Mouse (Mus musculus) urinary bladder, postnatal 10 days (tissue): ENCODE data around the gene Dpp10.

Experiments
- DNase-seq: peaks from one replicate; pipeline ENCODE4 v3.0.0; 2022; ENCODE audit warnings: low spot score

Gene Dpp10

DNA sequence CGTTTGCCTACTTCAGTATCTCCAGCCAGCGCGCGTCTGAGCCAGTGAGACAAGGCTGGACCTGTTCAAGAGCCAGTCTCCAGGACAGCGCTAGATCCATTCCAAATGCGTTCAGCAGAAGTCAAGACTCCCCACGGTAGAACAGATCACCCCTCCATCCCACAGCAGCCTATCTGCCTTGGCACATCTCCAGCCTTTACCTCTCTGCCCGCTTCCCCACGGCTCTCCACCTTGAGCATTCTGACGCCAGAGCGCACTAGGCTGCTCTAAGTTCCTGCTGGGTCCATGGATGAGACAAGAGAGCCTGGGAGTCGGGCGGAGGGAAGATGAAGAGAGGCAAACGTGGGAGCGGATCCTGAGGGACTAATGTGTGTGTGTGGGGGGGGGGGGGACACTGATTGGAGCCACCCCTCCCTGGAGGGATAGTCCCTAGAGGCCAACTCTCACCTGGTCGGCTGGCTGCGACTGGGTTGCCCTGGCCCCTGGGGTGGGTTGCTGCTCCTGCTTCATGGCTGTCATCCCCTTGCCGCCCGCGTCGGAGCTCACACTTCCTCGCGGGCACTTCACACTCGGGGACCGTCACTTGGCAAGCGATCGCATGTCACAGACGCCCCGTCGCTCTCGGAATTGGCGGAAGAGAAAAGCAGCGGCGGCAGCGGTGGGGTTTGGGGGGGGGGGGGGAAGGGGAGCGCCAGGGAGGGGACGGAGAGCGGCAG, at the start of gene Dpp10:
Dpp10 (minus strand) TSS at position 635 of the 716 bp plus-strand sequence.
- DNase-seq = no peak

DNA sequence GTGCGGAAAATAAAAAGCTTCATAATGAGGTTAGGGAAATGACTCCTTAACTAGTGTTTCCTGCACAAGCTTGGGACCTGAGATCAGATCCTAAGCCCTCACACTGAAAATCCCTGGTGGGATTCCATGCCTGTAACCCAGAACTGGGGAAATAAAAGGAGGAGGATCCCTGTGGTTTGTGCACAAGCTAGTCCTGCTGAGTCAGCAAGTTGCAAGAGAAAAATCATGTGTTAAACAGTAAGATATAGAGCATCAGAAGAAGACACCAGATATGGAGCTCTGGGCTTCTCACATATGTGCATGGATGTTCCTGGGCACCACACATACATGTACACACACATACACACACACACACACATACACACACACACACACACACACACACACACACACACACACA, 3.2 kb upstream of the Dpp10 start:
- no peak for DNase-seq

DNA sequence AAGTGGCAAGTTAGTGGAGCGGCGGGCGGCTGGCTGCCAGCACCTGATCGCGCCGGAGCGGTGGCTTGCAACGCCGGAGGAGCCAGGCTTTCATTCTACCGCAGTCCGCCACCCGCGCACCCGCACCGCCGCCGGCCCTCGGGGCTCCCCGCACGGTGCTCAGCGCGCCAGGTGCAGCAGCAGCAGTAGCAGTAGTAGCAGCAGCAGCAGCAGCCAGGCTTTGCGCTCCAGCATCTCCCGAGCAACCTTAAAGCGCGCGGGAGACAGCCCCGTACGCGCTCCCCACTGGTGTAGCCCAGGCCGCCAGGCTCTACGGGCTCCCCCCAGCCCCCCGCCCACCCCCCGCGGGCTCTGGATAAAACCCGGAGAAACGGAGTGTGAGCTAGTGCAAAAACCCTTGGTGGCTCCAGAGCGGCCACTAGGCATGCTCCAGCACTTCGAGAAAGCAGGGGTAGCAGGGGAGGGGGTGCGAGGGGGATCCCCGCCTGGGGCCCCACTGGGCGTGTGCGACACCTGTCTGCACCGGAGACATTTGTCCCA, 472 bp upstream of the Dpp10 start:
- DNase-seq = no peak

DNA sequence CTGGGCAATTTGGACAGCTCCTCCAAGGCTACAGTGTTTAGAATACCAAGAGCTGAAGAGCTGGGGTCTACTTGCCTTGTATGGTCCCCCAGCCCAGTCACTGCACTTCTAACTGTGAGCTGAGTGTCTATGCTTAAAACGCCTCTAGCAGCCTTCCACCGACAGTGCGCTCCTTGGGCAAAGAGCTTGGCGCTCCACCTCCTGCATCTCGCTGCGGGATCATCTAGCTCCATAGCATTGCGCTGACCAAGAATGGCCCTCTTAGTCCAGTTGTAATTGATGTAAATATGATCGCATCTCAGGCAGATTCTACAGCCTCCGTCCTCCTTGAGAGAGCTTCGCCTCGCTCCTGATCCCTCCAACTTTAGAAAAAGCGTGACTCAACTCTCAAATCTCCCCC, 1.2 kb downstream of the Dpp10 start:
- DNase-seq = no peak

DNA sequence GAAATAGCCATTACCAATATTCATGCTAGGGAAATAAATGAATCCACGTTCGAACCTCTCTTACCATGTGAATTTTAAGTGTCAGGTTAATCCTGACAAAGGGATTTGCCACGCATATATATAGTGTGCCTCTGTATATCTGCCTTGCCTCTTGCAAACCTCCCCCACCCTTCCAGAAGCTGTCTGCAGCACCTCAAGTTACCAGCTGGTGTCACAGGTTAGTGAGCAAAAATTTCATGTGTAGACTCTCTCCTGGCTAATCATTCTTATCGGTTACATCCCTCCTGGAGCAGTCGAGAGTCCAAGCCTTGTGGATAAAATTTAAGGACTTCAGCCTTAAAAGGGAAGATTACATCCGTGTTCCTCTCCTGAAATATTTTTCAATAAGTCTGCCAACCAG, 1.9 kb downstream of the Dpp10 start:
- no peak for DNase-seq

DNA sequence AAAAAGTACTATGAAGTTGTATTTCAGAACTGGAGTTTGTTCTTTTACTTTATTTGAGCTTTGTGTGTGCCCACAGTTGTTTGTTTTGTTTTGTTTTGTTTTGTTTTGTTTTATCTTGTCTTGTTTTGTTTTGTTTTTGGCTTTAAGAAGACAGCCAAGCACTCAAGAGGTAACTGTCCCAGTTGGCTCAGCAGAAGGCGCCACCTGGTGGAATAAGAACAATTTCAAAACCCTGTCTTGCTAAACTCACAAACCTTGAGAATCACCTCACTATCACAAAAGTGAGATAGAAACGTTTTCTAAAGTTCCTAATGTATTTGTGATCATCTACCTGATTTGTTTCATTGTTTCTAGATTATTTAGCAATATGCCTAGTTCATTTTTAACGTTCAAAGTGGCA, 3.8 kb downstream of the Dpp10 start:
- no peak for DNase-seq

DNA sequence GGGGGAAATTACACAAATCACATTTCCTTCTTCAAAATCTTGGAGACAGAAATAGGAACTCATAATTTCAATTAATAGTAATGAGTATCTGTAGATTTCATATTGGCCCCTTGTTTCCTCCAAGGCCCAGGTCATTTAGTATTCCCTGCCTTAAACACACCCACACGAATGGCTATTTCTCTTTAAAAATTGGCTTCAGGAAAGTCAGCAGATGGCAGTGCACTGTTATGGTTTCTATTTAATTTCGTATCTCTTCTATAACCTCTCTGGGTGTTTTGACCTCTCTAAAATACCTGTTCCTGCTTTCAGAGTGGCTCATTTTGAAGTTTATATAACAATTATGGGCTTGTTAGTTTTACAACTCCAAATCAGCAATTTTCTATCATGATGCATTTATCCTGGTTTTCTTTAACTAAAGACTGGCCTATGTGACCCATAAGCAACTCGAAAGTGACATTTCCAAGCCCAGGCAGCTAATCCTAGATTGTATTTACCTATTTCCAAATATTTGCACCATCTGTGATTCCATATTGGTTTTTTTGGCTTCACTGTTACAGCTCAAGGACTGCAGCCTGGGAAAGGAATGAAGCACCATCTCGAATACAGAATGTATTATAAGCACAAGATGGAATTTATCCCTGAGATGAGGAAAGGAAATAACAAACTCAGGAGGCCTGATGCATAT, 9.9 kb downstream of the Dpp10 start:
- no peak for DNase-seq

DNA sequence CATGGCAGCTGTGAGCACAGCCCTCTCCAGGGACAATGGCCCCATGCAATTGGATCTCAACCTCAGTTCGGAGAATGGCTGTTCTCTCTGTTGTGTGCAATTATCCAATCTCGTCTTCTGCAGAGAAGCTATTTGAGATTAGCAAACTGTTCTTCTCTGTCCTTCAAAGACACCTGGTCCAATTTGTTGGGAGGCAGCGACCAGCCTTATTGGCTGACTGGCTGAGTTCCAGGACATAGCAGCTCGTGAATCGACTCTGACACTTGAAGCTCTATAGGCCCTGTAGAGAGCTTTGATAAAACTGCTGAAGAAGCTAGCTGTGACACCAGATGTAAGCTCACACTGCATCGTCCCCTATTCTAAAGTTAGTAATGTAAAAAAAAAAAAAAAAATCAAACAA, 12.7 kb downstream of the Dpp10 start:
- no peak for DNase-seq

DNA sequence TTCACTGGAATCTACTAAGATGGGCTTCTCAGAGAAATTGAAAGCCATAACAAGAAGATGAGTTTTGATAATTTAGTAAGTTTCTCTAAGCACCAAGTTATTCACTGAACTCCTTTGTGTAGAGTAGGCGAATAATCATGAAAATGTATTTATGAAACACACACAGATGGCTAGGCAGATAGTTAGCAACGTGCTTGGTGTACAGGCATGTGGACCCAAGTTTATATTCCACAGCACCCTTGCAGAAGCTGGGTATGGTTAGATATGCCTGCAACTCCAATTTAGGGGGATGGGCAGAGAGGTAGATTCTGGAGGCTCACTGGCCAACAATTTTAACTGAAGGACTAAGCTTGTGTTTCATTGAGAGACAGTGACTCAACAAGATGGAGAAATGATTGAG, 13.4 kb downstream of the Dpp10 start:
- no peak for DNase-seq

DNA sequence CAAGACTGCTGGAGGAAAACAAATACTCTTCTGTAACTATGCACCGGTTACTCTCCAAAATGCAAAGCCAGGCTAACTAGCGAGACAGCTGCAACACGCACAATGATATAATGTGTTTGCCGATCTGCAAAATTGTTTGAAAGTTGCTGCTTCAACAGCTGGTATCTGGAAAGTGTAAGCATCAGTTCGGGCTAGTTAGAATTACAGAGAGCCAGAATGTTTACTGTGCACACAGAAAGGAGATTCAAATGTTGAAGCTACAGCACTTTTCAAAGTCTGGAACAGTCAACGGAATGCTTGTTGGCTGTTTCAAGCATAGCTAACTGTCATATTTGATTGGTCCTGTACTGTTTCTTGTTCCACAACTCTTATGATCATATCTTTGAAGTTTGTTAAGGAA, 42.6 kb downstream of the Dpp10 start:
- DNase-seq = no peak

DNA sequence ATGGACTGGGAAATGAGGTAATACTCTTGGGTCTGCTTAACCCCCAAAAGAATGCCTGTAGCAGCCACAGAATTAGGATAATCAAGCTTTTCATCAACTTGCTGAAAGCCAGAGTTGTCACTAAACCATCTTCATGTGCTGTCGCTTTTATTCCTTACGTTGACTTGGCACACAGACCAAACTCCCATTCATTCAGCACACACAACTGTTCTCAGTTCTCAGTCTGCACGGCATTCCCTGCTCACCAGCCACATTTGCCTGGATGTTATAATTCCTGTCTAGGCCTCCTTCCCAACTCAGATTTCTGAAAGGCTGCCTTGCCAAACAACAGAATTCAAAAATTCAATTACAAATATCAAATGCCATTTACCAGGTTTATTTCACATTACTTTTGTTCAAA, 49.6 kb downstream of the Dpp10 start:
- no peak for DNase-seq

DNA sequence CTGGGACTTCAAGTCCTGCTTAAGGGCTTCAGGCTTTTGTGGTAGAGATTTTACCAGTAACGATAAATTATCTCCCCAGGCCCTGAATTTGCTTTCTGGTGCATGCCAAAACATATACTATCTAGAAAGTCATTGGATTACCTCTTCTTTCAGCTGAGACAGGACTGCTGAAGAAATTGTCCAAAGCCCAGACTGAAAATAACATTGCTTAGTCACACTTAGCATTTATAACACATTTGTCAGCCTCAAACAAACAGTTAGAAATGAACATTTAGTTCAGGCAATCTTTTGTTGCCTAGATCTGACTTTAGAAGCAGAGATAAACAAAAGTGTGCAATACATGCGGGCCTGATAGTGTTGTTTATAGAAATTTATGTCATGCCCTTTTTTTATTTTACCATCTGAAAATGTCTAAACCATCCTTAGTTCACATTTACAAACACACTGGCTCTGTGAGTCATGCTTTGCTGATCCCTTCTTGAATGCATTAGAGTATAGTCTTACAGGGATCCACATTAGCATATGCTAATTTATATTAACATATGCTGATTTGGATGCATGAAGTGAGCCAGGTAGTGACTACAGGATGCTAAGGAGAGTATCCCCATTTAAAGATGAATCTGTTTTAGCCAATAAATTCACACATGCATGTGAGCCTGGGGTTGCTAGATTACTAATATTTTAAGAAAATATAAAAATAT, 59.9 kb downstream of the Dpp10 start:
- DNase-seq = no peak

DNA sequence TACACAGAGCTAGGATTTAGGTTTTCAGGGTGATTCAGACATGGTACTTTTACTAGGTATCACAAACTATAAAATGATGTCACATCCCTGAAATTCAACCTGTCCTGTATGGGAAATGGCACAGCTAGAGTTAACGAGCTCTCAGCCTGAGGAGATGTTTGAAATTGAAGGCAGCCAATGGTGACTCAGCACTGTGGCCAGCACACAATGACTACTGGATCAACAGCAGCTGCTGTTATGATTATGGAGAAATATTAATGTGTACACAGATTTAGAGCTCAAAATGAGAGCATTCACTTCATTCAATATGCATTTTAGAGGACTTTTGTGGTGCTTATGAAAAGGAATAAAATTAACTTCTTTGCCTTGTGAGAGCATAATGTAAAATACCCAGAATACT, 66.8 kb downstream of the Dpp10 start:
- DNase-seq = no peak

DNA sequence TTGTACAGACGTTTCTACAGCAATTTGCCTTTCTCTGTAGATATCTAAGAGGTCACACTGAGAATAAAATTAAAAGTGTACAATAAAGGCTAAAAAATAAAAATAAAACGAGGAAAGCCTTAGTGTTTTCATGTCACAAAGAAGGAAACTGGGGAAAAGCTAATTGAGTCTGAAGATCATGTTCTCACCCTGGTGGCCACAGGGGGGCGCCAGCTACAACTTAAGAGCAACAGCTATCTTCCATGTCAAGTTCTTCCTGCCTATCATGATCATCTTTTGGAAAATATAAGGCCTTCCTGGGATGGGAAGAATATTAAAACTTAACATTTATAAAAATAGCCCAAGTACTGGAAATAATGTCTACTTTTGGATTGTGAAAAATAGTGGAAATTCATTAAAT, 70.7 kb downstream of the Dpp10 start:
- no peak for DNase-seq

DNA sequence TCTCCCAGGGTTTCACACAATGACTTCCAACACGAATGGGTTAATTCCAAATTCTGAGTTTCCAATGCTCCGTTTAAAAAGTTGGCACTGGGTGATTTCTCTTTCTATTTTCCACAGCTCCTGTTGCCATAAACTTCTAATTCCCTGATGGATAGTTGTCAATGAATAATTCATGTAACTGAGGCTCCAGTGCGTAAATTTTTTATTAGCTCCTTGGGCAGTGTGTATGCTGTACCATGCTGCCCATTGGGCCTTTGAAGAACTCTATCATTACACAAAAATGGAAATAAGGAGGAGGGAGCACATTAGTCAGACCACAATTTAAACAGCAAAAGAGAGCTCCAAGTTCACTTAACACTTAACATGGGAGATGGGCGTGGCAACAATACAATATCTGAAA, 99.2 kb downstream of the Dpp10 start:
- no peak for DNase-seq

DNA sequence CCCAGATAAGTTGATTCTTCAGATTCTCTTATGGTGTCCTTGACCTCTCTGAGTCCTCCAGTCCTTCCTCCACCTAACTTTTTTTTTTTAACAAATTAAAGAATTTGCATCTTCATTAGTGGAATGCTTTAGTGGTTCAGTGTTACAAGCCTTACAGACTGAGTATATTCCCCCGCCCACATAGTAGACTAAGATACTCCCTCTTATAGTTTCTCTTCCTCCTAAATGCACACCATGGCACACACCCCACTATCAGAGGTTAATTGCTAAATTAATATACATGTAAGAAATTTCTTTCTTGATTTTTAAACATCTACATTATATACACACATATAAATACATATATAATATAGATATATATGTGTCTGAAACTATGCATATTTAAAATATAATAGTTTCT, 104.5 kb downstream of the Dpp10 start:
- DNase-seq = no peak

DNA sequence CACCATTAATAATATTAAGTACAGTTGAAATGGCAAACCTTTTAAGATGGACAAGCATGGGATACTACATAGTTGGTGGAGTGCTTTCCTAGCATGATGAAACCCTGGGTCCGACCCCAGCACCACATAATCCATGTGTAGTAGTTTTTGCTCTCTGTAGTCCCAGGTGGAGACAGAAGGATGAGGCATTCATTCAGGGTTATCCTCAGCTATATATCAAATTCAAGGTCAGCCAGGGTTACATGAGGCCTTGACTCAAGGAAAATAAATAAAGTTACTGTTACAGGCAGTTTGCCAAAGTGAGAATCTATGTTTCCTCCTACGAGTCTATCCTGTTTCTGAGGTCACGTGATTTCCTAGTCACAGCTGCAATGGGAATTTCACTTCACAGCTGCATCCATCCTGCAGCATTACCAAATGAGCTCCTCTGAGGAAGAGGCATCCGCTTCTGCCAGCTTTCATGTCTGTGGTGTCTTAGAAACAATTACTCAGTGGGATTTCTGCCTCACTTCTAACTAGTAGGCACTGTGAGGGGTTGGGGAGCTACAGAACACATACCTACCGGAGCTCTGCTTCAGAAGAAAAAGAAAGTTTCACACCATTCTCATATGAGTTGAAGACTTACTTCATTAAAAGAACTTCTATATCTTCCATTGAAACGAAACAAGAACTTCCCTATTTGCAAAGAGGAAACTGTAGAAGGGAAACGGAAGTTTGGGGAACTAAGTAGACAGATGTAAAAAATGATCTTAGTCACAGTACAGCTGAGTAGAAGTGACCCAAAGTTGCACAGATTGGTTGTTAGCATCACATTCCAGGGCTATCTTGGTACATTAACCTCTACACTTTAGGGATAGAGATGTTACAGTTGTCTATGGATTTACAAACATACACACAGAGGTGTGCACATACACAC, 111.3 kb downstream of the Dpp10 start:
- DNase-seq = no peak

DNA sequence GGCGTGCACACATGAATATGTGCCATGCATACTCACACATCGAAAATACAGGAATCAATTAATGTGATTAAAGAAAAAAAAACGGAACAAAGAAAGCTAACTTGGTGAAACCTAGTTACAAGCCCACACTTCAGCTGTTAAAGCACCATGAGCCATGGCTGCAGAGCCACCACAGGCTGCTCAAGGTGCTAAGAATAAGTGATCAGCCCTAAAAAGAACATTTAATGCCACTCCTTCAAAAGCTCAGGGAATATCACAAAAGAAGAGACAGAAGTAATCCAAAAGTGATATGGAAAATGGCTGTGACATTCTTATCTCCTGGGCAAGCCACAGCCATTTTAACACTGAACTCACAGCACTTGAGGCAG, 117.4 kb downstream of the Dpp10 start:
- no peak for DNase-seq

DNA sequence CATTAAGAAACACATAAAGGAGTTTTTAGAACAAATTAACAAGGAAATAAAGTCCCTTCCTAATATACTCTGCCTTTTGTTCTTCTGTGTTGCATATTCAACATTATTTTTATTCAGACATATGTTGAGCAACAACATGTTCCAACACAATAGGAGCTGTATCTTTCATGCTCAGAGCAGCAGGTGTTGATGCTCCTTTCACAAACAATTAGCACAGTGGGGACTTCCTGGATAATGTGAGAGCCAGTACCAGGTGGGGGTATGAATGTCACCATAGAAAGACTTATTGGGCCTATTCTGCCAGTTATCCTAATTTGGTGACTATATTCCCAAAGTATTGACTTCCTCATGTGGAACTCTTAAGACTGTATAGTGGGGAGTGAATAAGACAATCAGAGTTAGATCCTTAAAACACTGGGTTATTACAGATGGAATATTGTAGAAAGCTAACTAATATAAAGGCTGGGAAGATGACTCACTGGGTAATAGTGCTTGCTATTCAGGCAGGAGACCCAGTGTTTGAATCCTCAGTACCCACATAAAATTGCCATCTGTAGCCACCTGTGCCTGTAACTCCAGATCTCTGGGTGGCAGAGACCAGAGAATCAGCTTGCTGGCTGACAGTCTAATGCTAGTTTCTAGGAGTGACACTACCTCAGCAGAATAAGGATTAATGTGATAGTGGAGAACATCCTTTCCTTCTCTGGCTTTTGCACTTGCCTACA, 117.9 kb downstream of the Dpp10 start:
- DNase-seq = no peak

DNA sequence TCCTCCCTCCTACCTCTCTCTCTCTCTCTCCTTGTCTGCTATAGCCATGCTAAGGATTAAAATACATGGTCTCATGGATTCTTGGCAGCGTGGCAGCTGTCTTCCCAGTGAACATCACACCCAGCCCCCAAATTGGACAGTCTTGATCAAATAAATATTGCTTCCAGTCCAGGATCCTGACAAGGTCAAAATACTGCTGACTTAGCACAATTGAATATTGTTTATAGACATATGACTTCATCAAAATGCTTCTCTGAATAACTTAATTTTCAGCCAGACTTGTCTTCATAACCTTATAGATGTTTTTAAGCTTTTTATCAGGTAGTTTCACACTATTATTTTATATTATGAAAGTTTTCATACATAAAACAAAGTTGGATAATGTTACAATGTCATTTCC, 120.5 kb downstream of the Dpp10 start:
- no peak for DNase-seq

DNA sequence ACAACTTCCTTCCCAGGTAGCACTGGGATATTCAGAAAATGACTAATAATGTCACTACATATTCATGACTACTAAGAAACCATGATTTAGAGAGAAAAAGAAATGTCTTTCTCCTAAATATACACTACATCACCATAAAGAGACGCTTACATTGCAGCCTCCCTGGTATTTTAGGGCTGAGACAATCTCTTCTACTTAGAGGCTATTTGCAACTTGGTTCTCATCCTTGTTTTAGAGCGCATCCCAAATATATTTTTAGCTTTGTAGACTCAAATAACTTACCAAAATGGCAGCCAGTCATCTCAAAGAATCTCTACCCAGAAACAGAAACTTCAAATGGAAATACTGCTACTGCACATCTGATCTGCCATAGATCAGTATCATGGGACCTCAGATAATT, 121.5 kb downstream of the Dpp10 start:
- DNase-seq = no peak
